Mouse (Mus musculus) C2C12 (cell line): ENCODE measurements at regions not wholly inside any gene's neighbourhood (a gene's known extent, or its start where the extent isn't known, plus 50 kb on each side); places are given as distances from the start of the nearest gene placed in this dataset.

ENCODE experiments used
- H3K27me3 ChIP-seq: one replicate; pipeline ENCODE4 v1.6.1; 2011; ENCODE audit not compliant: control insufficient read depth, insufficient read depth, insufficient read length
- H3K36me3 ChIP-seq: one replicate; pipeline ENCODE4 v1.6.1; 2011; ENCODE audit not compliant: control insufficient read depth, insufficient read depth
- H3K4me3 ChIP-seq: one replicate; pipeline ENCODE4 v1.5.1; 2011; ENCODE audit warnings: mild to moderate bottlenecking, control low read depth; ENCODE audit not compliant: poor library complexity, insufficient read depth, severe bottlenecking
- H3K79me2 ChIP-seq: one replicate; pipeline ENCODE4 v1.6.1; 2011; ENCODE audit not compliant: control insufficient read depth, insufficient read depth
- H3K79me3 ChIP-seq: one replicate; pipeline ENCODE4 v1.6.1; 2011; ENCODE audit warnings: low read depth, control low read depth
- H3ac ChIP-seq: one replicate; pipeline ENCODE3; 2011; ENCODE audit warnings: low read depth; ENCODE audit not compliant: control insufficient read depth, insufficient read length
- CEBPB ChIP-seq: IDR thresholded peaks from one replicate; pipeline ENCODE4 v1.6.1; 2011; ENCODE audit warnings: low read depth, mild to moderate bottlenecking, control low read depth, moderate library complexity
- CTCF ChIP-seq: IDR thresholded peaks from one replicate; pipeline ENCODE4 v1.5.1; 2011; ENCODE audit not compliant: control insufficient read depth, insufficient read depth, insufficient read length
- FOSL1 ChIP-seq: IDR thresholded peaks from one replicate; pipeline ENCODE4 v1.8.0; 2011; ENCODE audit warnings: mild to moderate bottlenecking, low read length; ENCODE audit not compliant: poor library complexity, insufficient read depth, severe bottlenecking
- MAX ChIP-seq: IDR thresholded peaks from one replicate; pipeline ENCODE4 v1.6.1; 2011; ENCODE audit warnings: mild to moderate bottlenecking, control low read depth
- MYOD1 ChIP-seq: IDR thresholded peaks from one replicate; pipeline ENCODE4 v1.6.1; 2011; ENCODE audit warnings: low read depth; ENCODE audit not compliant: control insufficient read depth, insufficient read length
- MYOG ChIP-seq: IDR thresholded peaks from one replicate; pipeline ENCODE4 v1.6.1; 2011; ENCODE audit not compliant: control insufficient read depth, insufficient read length; ENCODE audit errors: extremely low read depth
- USF1 ChIP-seq: IDR thresholded peaks from one replicate; pipeline ENCODE4 v1.6.1; 2011; ENCODE audit warnings: low read depth, mild to moderate bottlenecking, control low read depth, moderate library complexity

- H3K36me3 ChIP-seq = no peaks in the 10 kb centered on the region
- H3K79me2 ChIP-seq = no peaks in the 10 kb centered on the region
- TF ChIP-seq CTCF = no peak
- TF ChIP-seq MYOG = no peak
- no peak for TF ChIP-seq FOSL1
- TF ChIP-seq MAX = no peak
- TF ChIP-seq MYOD1 = no peak
- no peak for TF ChIP-seq CEBPB
- no peak for TF ChIP-seq USF1
- no peaks in the 10 kb centered on the region for H3K79me3 ChIP-seq
- H3ac ChIP-seq = no peak overlapping the region
- no peaks in the 10 kb centered on the region for H3K27me3 ChIP-seq
- no peak overlapping the region for H3K4me3 ChIP-seq
These were observed 257.2 kb downstream of the Cd109 start for GRCm38 (mm10) chr9:78872561-78872960.

- no peak for TF ChIP-seq CEBPB
- TF ChIP-seq MYOG = no peak
- TF ChIP-seq MYOD1 = no peak
- no peak for TF ChIP-seq FOSL1
- TF ChIP-seq MAX = no peak
- TF ChIP-seq CTCF = no peak
- no peak for TF ChIP-seq USF1
- no peaks in the 10 kb centered on the region for H3K79me2 ChIP-seq
- no peak overlapping the region for H3ac ChIP-seq
- H3K27me3 ChIP-seq = no peaks in the 10 kb centered on the region
- no peak overlapping the region for H3K4me3 ChIP-seq
- H3K36me3 ChIP-seq = no peaks in the 10 kb centered on the region
- no peaks in the 10 kb centered on the region for H3K79me3 ChIP-seq
These were observed 264.8 kb downstream of the Cd109 start for GRCm38 (mm10) chr9:78879955-78880642.

- Histone ChIP-seq H3K79me3 (no peaks in the 10 kb centered on the region), H3K4me3 (no peak overlapping the region), H3K27me3 (no peaks in the 10 kb centered on the region), H3K79me2 (no peaks in the 10 kb centered on the region), H3K36me3 (no peaks in the 10 kb centered on the region), H3ac (no peak overlapping the region)
- TF ChIP-seq CEBPB = no peak
- TF ChIP-seq MYOG = no peak
- no peak for TF ChIP-seq USF1
These were observed 265.4 kb downstream of the Cd109 start for GRCm38 (mm10) chr9:78880643-78881306.

- Histone ChIP-seq H3ac (no peak overlapping the region), H3K79me3 (no peaks in the 10 kb centered on the region), H3K4me3 (no peak overlapping the region), H3K36me3 (no peaks in the 10 kb centered on the region), H3K79me2 (no peaks in the 10 kb centered on the region), H3K27me3 (no peaks in the 10 kb centered on the region)
- no peak for TF ChIP-seq CTCF
- TF ChIP-seq MYOG = no peak
- TF ChIP-seq CEBPB = no peak
- TF ChIP-seq MAX = no peak
- no peak for TF ChIP-seq USF1
- TF ChIP-seq FOSL1 = no peak
- TF ChIP-seq MYOD1 = no peak
These were observed 266.0 kb downstream of the Cd109 start for GRCm38 (mm10) chr9:78881307-78881790.

- Histone ChIP-seq H3K27me3 (no peaks in the 10 kb centered on the region), H3K79me2 (no peaks in the 10 kb centered on the region), H3K79me3 (no peaks in the 10 kb centered on the region), H3K4me3 (no peak overlapping the region), H3K36me3 (no peaks in the 10 kb centered on the region), H3ac (no peak overlapping the region)
- TF ChIP-seq MYOG = no peak
- TF ChIP-seq USF1 = no peak
- no peak for TF ChIP-seq MAX
- no peak for TF ChIP-seq MYOD1
- TF ChIP-seq CTCF = no peak
- no peak for TF ChIP-seq FOSL1
- no peak for TF ChIP-seq CEBPB
These were observed 287.9 kb downstream of the Cd109 start for GRCm38 (mm10) chr9:78903211-78903610.

GRCm38 (mm10) chr9:78917336-78917735 is 302.0 kb downstream of the Cd109 start:
- no peaks in the 10 kb centered on the region for H3K79me3 ChIP-seq
- no peak for TF ChIP-seq CTCF
- no peak for TF ChIP-seq MYOD1
- TF ChIP-seq MAX = no peak
- TF ChIP-seq USF1 = no peak
- TF ChIP-seq CEBPB = no peak
- no peak for TF ChIP-seq MYOG
- TF ChIP-seq FOSL1 = no peak
- no peaks in the 10 kb centered on the region for H3K36me3 ChIP-seq
- no peaks in the 10 kb centered on the region for H3K79me2 ChIP-seq
- H3ac ChIP-seq = no peak overlapping the region
- no peak overlapping the region for H3K4me3 ChIP-seq
- H3K27me3 ChIP-seq = no peaks in the 10 kb centered on the region
